ENCODE assay signal across 8 mouse cellular contexts in the genomic region with DNA sequence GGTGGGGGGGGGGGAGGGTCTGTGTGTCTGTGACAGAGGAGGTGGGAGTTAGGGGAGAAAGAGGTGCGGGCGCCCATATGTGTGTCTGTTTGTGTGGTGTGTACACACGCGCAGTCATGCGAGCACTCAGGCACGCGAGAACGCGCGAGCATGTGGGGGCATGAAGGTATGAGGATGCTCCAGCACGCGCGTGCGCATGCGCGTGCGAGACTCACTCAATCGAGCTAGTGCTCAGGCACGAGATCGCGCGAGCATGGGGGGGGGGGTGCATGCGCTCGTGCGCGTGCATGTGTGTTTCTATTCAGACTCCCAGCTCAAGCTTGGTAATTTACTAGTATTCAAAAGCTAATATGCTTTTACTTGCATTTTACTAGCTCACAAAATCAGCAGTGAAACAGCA. TPM values are rescaled to one million over a fixed set of nuclear protein-coding genes. Genes with fewer than 3 reads are reported as not detected.
A peak's percentile ranks its signal among the peaks of the same experiment; 100 is the strongest.
DNase-seq lines count a peak whose midpoint lies in the region; ATAC-seq and TF ChIP-seq lines count a peak whose summit lies in the region.

No protein-coding gene starts in this region.

- TF ChIP-seq CTCF in midbrain, postnatal 0 days (IDR thresholded peaks at IDR 0.05) = no peak

- H3K4me1 ChIP-seq in limb, embryonic 12.5 days (replicated peaks) = 0 out of 2 replicates have a peak, but pooled peaks cover 3% of the 10 kb centered on the region
- no peaks in the 10 kb centered on the region for H3K4me1 ChIP-seq in midbrain, postnatal 0 days (ENCODE audit: insufficient read depth, low read length)

- peak; percentile 97 for DNase-seq in heart, adult 11 months
- no peak for DNase-seq in heart, postnatal 25 days (ENCODE audit: low spot score)
- peak; percentile 85 to 91 for DNase-seq in cerebellum, postnatal 14 days
- DNase-seq in frontal cortex, postnatal 36 days (ENCODE audit: low spot score in 2 of 2) = peak; percentile 61 to 72
- peak; percentile 45 for DNase-seq in kidney, adult 11 months
- DNase-seq in midbrain, postnatal 0 days (ENCODE audit: low spot score) = peak; percentile 92
- DNase-seq in splenic B cell, adult 2 months (ENCODE audit: low read depth, low spot score) = peak; percentile 87

- H3K36me3 ChIP-seq in limb, embryonic 12.5 days = no peaks in the 10 kb centered on the region
- no peaks in the 10 kb centered on the region for H3K36me3 ChIP-seq in midbrain, postnatal 0 days (ENCODE audit: insufficient read depth, low read length)
- H3K36me3 ChIP-seq in splenic B cell, adult 2 months (ENCODE audit: control insufficient read depth, insufficient read depth, low read length, poor library complexity, severe bottlenecking) = no peaks in the 10 kb centered on the region

- no peak overlapping the region for H3K9ac ChIP-seq in limb, embryonic 12.5 days (replicated peaks)
- no peak overlapping the region; the same call in 1 of the 2 replicates for H3K9ac ChIP-seq in midbrain, postnatal 0 days (replicated peaks; ENCODE audit: low read length, poor library complexity, severe bottlenecking)

- no peak for ATAC-seq in limb, embryonic 12.5 days (ENCODE audit: insufficient number of reproducible peaks, insufficient read depth, low FRiP score, low TSS enrichment, low read depth)
- ATAC-seq in midbrain, postnatal 0 days (ENCODE audit: low FRiP score) = peak; percentile 28

- H3K9me3 ChIP-seq in limb, embryonic 12.5 days = no peaks in the 10 kb centered on the region
- no peaks in the 10 kb centered on the region for H3K9me3 ChIP-seq in midbrain, postnatal 0 days (ENCODE audit: low read length)

- 43% methylated on average over 26 of the region's 26 CpGs for WGBS in limb, embryonic 12.5 days
- 28% methylated on average over 26 of the region's 26 CpGs for WGBS in midbrain, postnatal 0 days

- H3K4me3 ChIP-seq in limb, embryonic 12.5 days (replicated peaks) = peak overlapping the region; percentile 35
- peak overlapping the region; percentile 41 for H3K4me3 ChIP-seq in midbrain, postnatal 0 days (ENCODE audit: low read depth, low read length)

- H3K4me2 ChIP-seq in limb, embryonic 12.5 days = peak overlapping the region; percentile 62
- H3K4me2 ChIP-seq in midbrain, postnatal 0 days (ENCODE audit: low read depth, low read length, poor library complexity, severe bottlenecking) = peak overlapping the region; percentile 42

- intact Hi-C loops in heart, postnatal 25 days (cut with DNase I) = loop anchor here (5.0 kb wide), 1 partner anchor 642 kb away; a partner anchor contains a TSS

- no peaks in the 10 kb centered on the region for H3K27me3 ChIP-seq in limb, embryonic 12.5 days
- H3K27me3 ChIP-seq in midbrain, postnatal 0 days (ENCODE audit: insufficient read depth, low read length) = no peaks in the 10 kb centered on the region
- no peaks in the 10 kb centered on the region for H3K27me3 ChIP-seq in splenic B cell, adult 2 months (ENCODE audit: control insufficient read depth, insufficient read depth, low read length, poor library complexity, severe bottlenecking)

- H3K27ac ChIP-seq in limb, embryonic 12.5 days = no peak overlapping the region
- H3K27ac ChIP-seq in midbrain, postnatal 0 days (ENCODE audit: low read depth, low read length) = no peak overlapping the region

RNA-seq across cellular contexts. Expression of a gene that starts 1.9 kb away (rescaled TPM):
- 1 to 10 TPM; 1.6 to 1.9 TPM for total RNA-seq in heart, postnatal 25 days (2021)
- 12.0 and 12.5 TPM in 2 replicates for polyA plus RNA-seq in limb, embryonic 12.5 days (2016; fragmentation: Nextera tagmentation; extraction: Ambion mirVana)
- 304 and 386 TPM in 2 replicates for total RNA-seq in midbrain, postnatal 0 days (2014; rRNA removed)
- polyA plus RNA-seq in midbrain, postnatal 0 days (2015; fragmentation: Nextera tagmentation; extraction: Ambion mirVana) = 189 and 206 TPM in 2 replicates

Comparison
In these comparisons a context has a peak if more than half of its experiments do, and no peak if none do; other contexts are left out.
1. RNA of a gene that starts 1.9 kb away (total RNA-seq): 304 to 386 TPM in midbrain, postnatal 0 days; 1.6 to 1.9 TPM in heart, postnatal 25 days; every median in the first group is over 100 times any median in the second.